In genomic region chr16:4419546-4420297, GRCm38 (mm10) we compare ENCODE assay signal across 8 mouse cellular contexts. TPM values are rescaled to one million over a fixed set of nuclear protein-coding genes. Genes with fewer than 3 reads are reported as not detected.
A peak's percentile ranks its signal among the peaks of the same experiment; 100 is the strongest.
DNase-seq lines count a peak whose midpoint lies in the region; ATAC-seq and TF ChIP-seq lines count a peak whose summit lies in the region.

No protein-coding gene starts in this region.

- no peaks in the 10 kb centered on the region; the same call in 1 of the 2 replicates for H3K36me3 ChIP-seq in hindbrain, embryonic 10.5 days

- TF ChIP-seq CTCF in embryonic fibroblast, embryonic 13.5 days (IDR thresholded peaks at IDR 0.05; ENCODE audit: borderline replicate concordance, insufficient read depth, low read length): no peak

- H3K4me3 ChIP-seq in embryonic fibroblast, embryonic 13.5 days (ENCODE audit: insufficient read depth, low read length): peak overlapping the region; percentile 47
- peak overlapping the region; percentile 77 for H3K4me3 ChIP-seq in hindbrain, embryonic 10.5 days

- ATAC-seq in frontal cortex, adult (ENCODE audit: low TSS enrichment): peak; percentile 20; the same call in 1 of the 2 replicates
- ATAC-seq in megakaryocyte progenitor cell, adult 5-6 weeks (replicated peaks; ENCODE audit: poor library complexity): peak; percentile 23

- H3K9me3 ChIP-seq in hindbrain, embryonic 10.5 days: no peaks in the 10 kb centered on the region

- H3K27me3 ChIP-seq in hindbrain, embryonic 10.5 days (ENCODE audit: insufficient read depth, poor library complexity, severe bottlenecking): peaks cover 51% of the 10 kb centered on the region

- DNase-seq in frontal cortex, postnatal 36 days (ENCODE audit: low spot score in 2 of 2): no peak
- peak; percentile 33 to 34 for DNase-seq in adrenal gland, postnatal 4 days (ENCODE audit: low spot score in 2 of 2)
- no peak for DNase-seq in hindbrain, embryonic 10.5 days (ENCODE audit: low spot score)
- peak; percentile 39 to 66 for DNase-seq in layer of hippocampus, postnatal 36 days
- peak; percentile 9 to 32 for DNase-seq in spleen, postnatal 14 days (ENCODE audit: low spot score in 2 of 2)

- peak overlapping the region; percentile 27; the same call in 1 of the 2 replicates for H3K27ac ChIP-seq in embryonic fibroblast, embryonic 13.5 days (ENCODE audit: insufficient read depth, low read length)
- H3K27ac ChIP-seq in hindbrain, embryonic 10.5 days: peak overlapping the region; percentile 73

- no peak for TF ChIP-seq POLR2A in embryonic fibroblast, embryonic 13.5 days (IDR thresholded peaks at IDR 0.05; ENCODE audit: low read depth, low read length)

- WGBS in hindbrain, embryonic 10.5 days: under 1% methylated on average over 85 of the region's 85 CpGs

- H3K4me1 ChIP-seq in embryonic fibroblast, embryonic 13.5 days (ENCODE audit: control insufficient read depth, insufficient read depth, low read length): no peaks in the 10 kb centered on the region
- peaks cover 24% of the 10 kb centered on the region for H3K4me1 ChIP-seq in hindbrain, embryonic 10.5 days (replicated peaks)

RNA-seq across cellular contexts. Expression of gene Adcy9, which starts 0.6 kb away (rescaled TPM):
- total RNA-seq in adrenal gland, postnatal 4 days (2021): 10 to 100 TPM; 34.3 to 36.1 TPM
- 2.3 and 2.8 TPM in 2 replicates for polyA plus RNA-seq in embryonic fibroblast, embryonic 13.5 days (2011; ENCODE audit: insufficient read length, low read depth, missing spikeins)
- 0.77 and 1.1 TPM in 2 replicates for polyA plus RNA-seq in hindbrain, embryonic 10.5 days (2016; fragmentation: Nextera tagmentation; extraction: Ambion mirVana)
- 100 to 1,000 TPM in 1 of 2 experiments, 10 to 100 TPM in 1; 97.5 to 103 TPM for total RNA-seq in layer of hippocampus, postnatal 36 days (2021)
- 1.1 and 2.7 TPM in 2 replicates for total RNA-seq in megakaryocyte progenitor cell, adult 5-6 weeks (2015)
- 3.7 and 4.7 TPM in 2 replicates for total RNA-seq in megakaryocyte progenitor cell, adult 5-6 weeks (2017)

Comparison
In these comparisons a context has a peak if more than half of its experiments do, and no peak if none do; other contexts are left out.
1. DNase-seq: peak in adrenal gland, postnatal 4 days (2 of 2), layer of hippocampus, postnatal 36 days (2 of 2) and spleen, postnatal 14 days (2 of 2); none in frontal cortex, postnatal 36 days (0 of 2) and hindbrain, embryonic 10.5 days (single experiment).
2. RNA of gene Adcy9, which starts 0.6 kb away (total RNA-seq): 97.5 to 103 TPM in layer of hippocampus, postnatal 36 days and 34.3 to 36.1 TPM in adrenal gland, postnatal 4 days; 1.1 to 4.7 TPM in megakaryocyte progenitor cell, adult 5-6 weeks; every median in the first group is over 4 times any median in the second.